Mouse (Mus musculus): Measurements from ENCODE around the gene Otx2. TPM values are rescaled to one million over a fixed set of nuclear protein-coding genes. Genes with fewer than 3 reads are reported as not detected.
"Not testable (repeated sequence)": the region's sequence is repeated elsewhere in the genome, so short reads cannot be mapped to it uniquely, and the experiment has no call there.

The Otx2 gene
- polyA plus RNA-seq, 1 experiment from 2014 or later: 13.9 TPM

DNA sequence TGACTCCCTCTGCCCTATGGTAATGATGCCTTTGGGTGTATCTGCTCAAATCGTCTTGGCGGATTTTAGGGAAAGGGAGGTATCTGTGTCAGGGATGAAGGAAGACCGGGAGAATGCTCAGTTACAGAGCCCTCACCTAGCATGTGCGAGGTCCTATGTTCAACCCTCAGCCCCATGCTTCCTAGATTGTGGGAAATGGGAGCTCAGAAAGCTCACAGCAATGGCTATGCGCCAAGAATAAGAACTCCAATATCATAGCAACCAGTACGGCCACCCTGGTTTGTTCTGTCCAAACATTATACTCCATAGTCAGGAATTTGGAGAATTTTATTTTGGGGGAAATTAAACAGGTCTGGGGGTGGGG is 48.3 kb downstream of the Otx2 start:
- H3K4me3 ChIP-seq (ENCODE audit: low read depth, low read length): no peak overlapping the region
- H3K36me3 ChIP-seq (ENCODE audit: control insufficient read depth, insufficient read depth, low read length): no peaks in the 10 kb centered on the region
- H3K4me2 ChIP-seq (replicated peaks; ENCODE audit: low read depth, low read length): no peak overlapping the region
- ATAC-seq (ENCODE audit: low FRiP score): no peak
- no peak overlapping the region for H3K9ac ChIP-seq (ENCODE audit: low read depth, low read length)
- no peak for DNase-seq (ENCODE audit: low spot score)
- H3K27ac ChIP-seq (ENCODE audit: low read depth, low read length): no peak overlapping the region
- no peaks in the 10 kb centered on the region for H3K9me3 ChIP-seq (ENCODE audit: control insufficient read depth, low read length)
- no peaks in the 10 kb centered on the region for H3K4me1 ChIP-seq (replicated peaks; ENCODE audit: control insufficient read depth, insufficient read depth, low read length)
- WGBS: 76% methylated on average over 6 of the region's 6 CpGs
- H3K27me3 ChIP-seq (ENCODE audit: control insufficient read depth, insufficient read depth, low read length): no peaks in the 10 kb centered on the region

- ATAC-seq (ENCODE audit: low FRiP score): no peak
- no peak for DNase-seq (ENCODE audit: low spot score)
- Histone ChIP-seq H3K9me3 (ENCODE audit: control insufficient read depth, low read length) (no peaks in the 10 kb centered on the region), H3K4me3 (ENCODE audit: low read depth, low read length) (no peak overlapping the region), H3K4me2 (replicated peaks; ENCODE audit: low read depth, low read length) (no peak overlapping the region), H3K9ac (ENCODE audit: low read depth, low read length) (no peak overlapping the region), H3K4me1 (replicated peaks; ENCODE audit: control insufficient read depth, insufficient read depth, low read length) (no peaks in the 10 kb centered on the region), H3K27me3 (ENCODE audit: control insufficient read depth, insufficient read depth, low read length) (no peaks in the 10 kb centered on the region), H3K36me3 (ENCODE audit: control insufficient read depth, insufficient read depth, low read length) (no peaks in the 10 kb centered on the region), H3K27ac (ENCODE audit: low read depth, low read length) (no peak overlapping the region)
- WGBS: 83% methylated on average over 9 of the region's 9 CpGs
Measured at GRCm38 (mm10) chr14:48624596-48625330, 48.9 kb downstream of the Otx2 start.

GRCm38 (mm10) chr14:48622726-48623125 is 50.9 kb downstream of the Otx2 start:
- not testable (repeated sequence) for H3K4me2 ChIP-seq (replicated peaks; ENCODE audit: low read depth, low read length); H3K36me3 ChIP-seq (ENCODE audit: control insufficient read depth, insufficient read depth, low read length); H3K9me3 ChIP-seq (ENCODE audit: control insufficient read depth, low read length); H3K9ac ChIP-seq (ENCODE audit: low read depth, low read length); ATAC-seq (ENCODE audit: low FRiP score); H3K27ac ChIP-seq (ENCODE audit: low read depth, low read length); H3K4me1 ChIP-seq (replicated peaks; ENCODE audit: control insufficient read depth, insufficient read depth, low read length); H3K27me3 ChIP-seq (ENCODE audit: control insufficient read depth, insufficient read depth, low read length); DNase-seq (ENCODE audit: low spot score); H3K4me3 ChIP-seq (ENCODE audit: low read depth, low read length)
- WGBS: 89% methylated on average over 9 of the region's 9 CpGs

GRCm38 (mm10) chr14:48616361-48616760 is 57.3 kb downstream of the Otx2 start:
- 61% methylated on average over 5 of the region's 5 CpGs for WGBS
- H3K9me3 ChIP-seq (ENCODE audit: control insufficient read depth, low read length): no peaks in the 10 kb centered on the region
- H3K4me3 ChIP-seq (ENCODE audit: low read depth, low read length): no peak overlapping the region
- H3K27ac ChIP-seq (ENCODE audit: low read depth, low read length): no peak overlapping the region
- no peaks in the 10 kb centered on the region for H3K36me3 ChIP-seq (ENCODE audit: control insufficient read depth, insufficient read depth, low read length)
- no peak for ATAC-seq (ENCODE audit: low FRiP score)
- no peak overlapping the region for H3K9ac ChIP-seq (ENCODE audit: low read depth, low read length)
- no peaks in the 10 kb centered on the region for H3K4me1 ChIP-seq (replicated peaks; ENCODE audit: control insufficient read depth, insufficient read depth, low read length)
- H3K4me2 ChIP-seq (replicated peaks; ENCODE audit: low read depth, low read length): no peak overlapping the region
- H3K27me3 ChIP-seq (ENCODE audit: control insufficient read depth, insufficient read depth, low read length): no peaks in the 10 kb centered on the region
- DNase-seq (ENCODE audit: low spot score): no peak

DNA sequence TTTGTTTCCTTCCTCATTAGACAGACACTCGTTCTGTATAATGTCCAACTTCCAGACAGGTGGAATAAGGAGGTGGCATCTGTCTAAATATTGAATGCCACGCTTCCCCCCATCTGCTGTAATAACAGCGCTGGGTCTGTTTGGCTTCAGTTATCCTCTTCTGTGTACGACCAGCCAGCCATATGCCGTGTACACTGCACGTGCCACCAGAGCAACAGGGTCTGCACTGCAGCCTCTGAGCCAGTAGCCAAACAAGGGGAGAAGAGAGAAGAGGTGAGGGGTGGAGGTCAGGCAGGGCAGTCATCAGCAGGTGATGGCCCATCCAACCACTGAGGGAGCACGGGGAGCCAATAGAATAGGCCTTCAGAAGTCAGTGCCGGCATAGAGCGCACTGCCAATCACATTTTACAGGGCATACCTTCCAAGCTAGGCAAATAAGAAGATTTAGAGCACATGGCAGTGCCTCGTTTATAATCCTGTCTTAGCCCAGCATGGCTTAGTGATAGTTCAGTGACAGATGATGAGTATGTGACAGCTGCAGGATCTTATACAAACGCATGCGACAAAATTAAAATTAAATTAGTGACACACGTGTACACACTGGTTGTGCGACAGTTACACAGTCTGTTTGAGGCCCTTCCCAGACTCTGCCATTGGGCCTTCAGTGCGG is 64.8 kb downstream of the Otx2 start:
- H3K4me1 ChIP-seq (replicated peaks; ENCODE audit: control insufficient read depth, insufficient read depth, low read length): no peaks in the 10 kb centered on the region
- ATAC-seq (ENCODE audit: low FRiP score): peak; percentile 65; the same call in 1 of the 2 replicates
- H3K4me2 ChIP-seq (replicated peaks; ENCODE audit: low read depth, low read length): no peak overlapping the region
- no peak overlapping the region for H3K9ac ChIP-seq (ENCODE audit: low read depth, low read length)
- H3K36me3 ChIP-seq (ENCODE audit: control insufficient read depth, insufficient read depth, low read length): no peaks in the 10 kb centered on the region
- DNase-seq (ENCODE audit: low spot score): no peak
- no peak overlapping the region for H3K27ac ChIP-seq (ENCODE audit: low read depth, low read length)
- 80% methylated on average over 15 of the region's 15 CpGs for WGBS
- H3K27me3 ChIP-seq (ENCODE audit: control insufficient read depth, insufficient read depth, low read length): no peaks in the 10 kb centered on the region
- no peak overlapping the region for H3K4me3 ChIP-seq (ENCODE audit: low read depth, low read length)
- H3K9me3 ChIP-seq (ENCODE audit: control insufficient read depth, low read length): no peaks in the 10 kb centered on the region

Other genes with a start within 250 kb of the Otx2 start
- gene Tmem260, start 227.7 kb downstream of the Otx2 start, polyA plus RNA-seq (2014; fragmentation: Nextera tagmentation; extraction: Ambion mirVana): 23.3 and 24.6 TPM in 2 replicates

Data from hindbrain, embryonic 11.5 days (tissue).